Mouse (Mus musculus) heart, embryonic 11.5 days (tissue): ENCODE results near the gene Ppp1r12b. TPM values are rescaled to one million over a fixed set of nuclear protein-coding genes. Genes with fewer than 3 reads are reported as not detected.

Experiments
- ATAC-seq: fragments of 200-750 bp; cut with Nextera tagmentation; replicated peaks from 2 replicates; pipeline ENCODE4 v1.8.0; 2017; ENCODE audit warnings: moderate library complexity; ENCODE audit not compliant: insufficient number of reproducible peaks, low FRiP score, low TSS enrichment
- H3K27ac ChIP-seq: fragments of 300-500 bp; sonication (generic); 2 replicates; pipeline ENCODE4 v1.5.1; 2014; ENCODE audit warnings: mild to moderate bottlenecking, low read depth, low read length
- H3K27me3 ChIP-seq: fragments of 300-500 bp; sonication (generic); 2 replicates; pipeline ENCODE4 v1.6.1; 2014; ENCODE audit warnings: mild to moderate bottlenecking, low read length, mixed read lengths; ENCODE audit not compliant: control insufficient read depth, insufficient read depth
- H3K36me3 ChIP-seq: fragments of 300-500 bp; sonication (generic); 2 replicates; pipeline ENCODE4 v1.6.1; 2014; ENCODE audit warnings: mild to moderate bottlenecking, low read length, moderate library complexity, mixed read lengths; ENCODE audit not compliant: control insufficient read depth, insufficient read depth
- H3K4me1 ChIP-seq: fragments of 300-500 bp; sonication (generic); 2 replicates; pipeline ENCODE4 v1.6.1; 2014; ENCODE audit warnings: low read length; ENCODE audit not compliant: control insufficient read depth, insufficient read depth
- H3K4me2 ChIP-seq: fragments of 300-500 bp; sonication (generic); 2 replicates; pipeline ENCODE4 v1.6.1; 2014; ENCODE audit warnings: mild to moderate bottlenecking, moderate library complexity
- H3K4me3 ChIP-seq: fragments of 300-500 bp; sonication (generic); 2 replicates; pipeline ENCODE4 v1.5.1; 2014; ENCODE audit warnings: low read depth, low read length
- H3K9ac ChIP-seq: fragments of 300-500 bp; sonication (generic); 2 replicates; pipeline ENCODE4 v1.6.1; 2014; ENCODE audit warnings: mild to moderate bottlenecking, low read depth, low read length, moderate library complexity
- H3K9me3 ChIP-seq: fragments of 300-500 bp; sonication (generic); replicated peaks from 2 replicates; pipeline ENCODE4 v1.6.1; 2016; ENCODE audit warnings: low read length; ENCODE audit not compliant: control insufficient read depth
- WGBS: fragments of 180-500 bp; shearing (Covaris S2); extraction: QIAGEN DNeasy Blood & Tissue Kit; methylation state at CpG from one replicate; pipeline ENCODE4 v1.1.7; 2014; ENCODE audit not compliant: insufficient replicate concordance; 5-methylcytosine and 5-hydroxymethylcytosine counted together
- polyA plus RNA-seq: library from polyadenylated mRNA; unstranded; fragments of >200 nt; fragmentation: Nextera tagmentation; extraction: Ambion mirVana; gene quantifications from 2 replicates; pipeline ENCODE4 v1.2.1, GENCODE M21; 2014

Ppp1r12b gene
- polyA plus RNA-seq, 1 experiment from 2014 or later, result 26.7 TPM

GRCm38 (mm10) chr1:134854325-134854982 lies 101.3 kb downstream of the Ppp1r12b start:
- Histone ChIP-seq H3K9me3 (no peaks in the 10 kb centered on the region), H3K36me3 (0 out of 2 replicates have a peak, but pooled peaks cover 2% of the 10 kb centered on the region), H3K27ac (no peak overlapping the region), H3K4me3 (no peak overlapping the region), H3K27me3 (no peaks in the 10 kb centered on the region), H3K4me2 (no peak overlapping the region), H3K9ac (no peak overlapping the region), H3K4me1 (peaks cover 4% of the 10 kb centered on the region; the same call in 1 of the 2 replicates)
- no peak for ATAC-seq
- 77% methylated on average over 1 of the region's 1 CpGs for WGBS

- 85% methylated on average over 3 of the region's 3 CpGs for WGBS
- H3K9ac ChIP-seq, result no peak overlapping the region
- H3K4me1 ChIP-seq, result peaks cover 2% of the 10 kb centered on the region
- H3K27me3 ChIP-seq, result no peaks in the 10 kb centered on the region
- no peak overlapping the region for H3K27ac ChIP-seq
- H3K4me3 ChIP-seq, result no peak overlapping the region
- H3K36me3 ChIP-seq, result 0 out of 2 replicates have a peak, but pooled peaks cover 2% of the 10 kb centered on the region
- no peak for ATAC-seq
- no peak overlapping the region for H3K4me2 ChIP-seq
- no peaks in the 10 kb centered on the region for H3K9me3 ChIP-seq
Measured at GRCm38 (mm10) chr1:134852797-134853196, 102.9 kb downstream of the Ppp1r12b start.

- Histone ChIP-seq H3K36me3 (0 out of 2 replicates have a peak, but pooled peaks cover 2% of the 10 kb centered on the region), H3K4me2 (no peak overlapping the region), H3K27ac (no peak overlapping the region), H3K9me3 (no peaks in the 10 kb centered on the region), H3K27me3 (no peaks in the 10 kb centered on the region), H3K4me1 (peaks cover 13% of the 10 kb centered on the region), H3K4me3 (no peak overlapping the region), H3K9ac (no peak overlapping the region)
- WGBS, result 96% methylated on average over 5 of the region's 5 CpGs
- ATAC-seq, result no peak
Measured at GRCm38 (mm10) chr1:134851211-134851610, 104.5 kb downstream of the Ppp1r12b start.

- ATAC-seq, result no peak
- Histone ChIP-seq H3K9me3 (no peaks in the 10 kb centered on the region), H3K9ac (no peak overlapping the region), H3K4me1 (peaks cover 13% of the 10 kb centered on the region), H3K27me3 (no peaks in the 10 kb centered on the region), H3K4me2 (no peak overlapping the region), H3K36me3 (0 out of 2 replicates have a peak, but pooled peaks cover 2% of the 10 kb centered on the region), H3K27ac (no peak overlapping the region), H3K4me3 (no peak overlapping the region)
- WGBS, result 91% methylated on average over 3 of the region's 3 CpGs
Measured at GRCm38 (mm10) chr1:134850361-134850760, 105.4 kb downstream of the Ppp1r12b start.

- H3K9ac ChIP-seq, result no peak overlapping the region
- H3K27me3 ChIP-seq, result no peaks in the 10 kb centered on the region
- H3K4me1 ChIP-seq, result peaks cover 14% of the 10 kb centered on the region
- H3K4me3 ChIP-seq, result no peak overlapping the region
- no peak overlapping the region for H3K27ac ChIP-seq
- WGBS, result 85% methylated on average over 9 of the region's 9 CpGs
- ATAC-seq, result no peak
- 0 out of 2 replicates have a peak, but pooled peaks cover 2% of the 10 kb centered on the region for H3K36me3 ChIP-seq
- H3K9me3 ChIP-seq, result no peaks in the 10 kb centered on the region
- no peak overlapping the region for H3K4me2 ChIP-seq
Measured at GRCm38 (mm10) chr1:134847851-134848250, 107.9 kb downstream of the Ppp1r12b start.

- Histone ChIP-seq H3K4me2 (no peak overlapping the region), H3K4me1 (peaks cover 20% of the 10 kb centered on the region), H3K36me3 (0 out of 2 replicates have a peak, but pooled peaks cover 2% of the 10 kb centered on the region), H3K4me3 (no peak overlapping the region), H3K27me3 (no peaks in the 10 kb centered on the region), H3K9me3 (no peaks in the 10 kb centered on the region), H3K9ac (no peak overlapping the region), H3K27ac (peak overlapping the region; percentile 65)
- no peak for ATAC-seq
- 69% methylated on average over 10 of the region's 10 CpGs for WGBS
Measured at GRCm38 (mm10) chr1:134846295-134846988, 109.3 kb downstream of the Ppp1r12b start.

GRCm38 (mm10) chr1:134843369-134843768 lies 112.4 kb downstream of the Ppp1r12b start:
- no peak overlapping the region for H3K4me3 ChIP-seq
- H3K27me3 ChIP-seq, result no peaks in the 10 kb centered on the region
- WGBS, result 82% methylated on average over 6 of the region's 6 CpGs
- H3K4me1 ChIP-seq, result peaks cover 20% of the 10 kb centered on the region
- no peaks in the 10 kb centered on the region; the same call in 1 of the 2 replicates for H3K36me3 ChIP-seq
- no peak overlapping the region for H3K9ac ChIP-seq
- no peak for ATAC-seq
- H3K27ac ChIP-seq, result no peak overlapping the region
- no peak overlapping the region for H3K4me2 ChIP-seq
- no peaks in the 10 kb centered on the region for H3K9me3 ChIP-seq

- whole genome bisulfite sequencing, result 82% methylated on average over 10 of the region's 10 CpGs
- H3K27ac ChIP-seq, result no peak overlapping the region
- H3K36me3 ChIP-seq, result peaks cover 16% of the 10 kb centered on the region
- H3K9ac ChIP-seq, result no peak overlapping the region
- no peak for ATAC-seq
- H3K4me1 ChIP-seq, result no peaks in the 10 kb centered on the region
- no peak overlapping the region for H3K4me3 ChIP-seq
- no peak overlapping the region for H3K4me2 ChIP-seq
- H3K27me3 ChIP-seq, result no peaks in the 10 kb centered on the region
- no peaks in the 10 kb centered on the region for H3K9me3 ChIP-seq
Measured at GRCm38 (mm10) chr1:134836909-134837480, 118.7 kb downstream of the Ppp1r12b start.
